Mouse (Mus musculus) kidney, postnatal 36 days (tissue): Measurements from ENCODE around the gene Nucks1.

Experiments
- DNase-seq, 2 experiments: peaks; one replicate each; pipeline ENCODE4 v3.0.0; 2021 to 2022; ENCODE audit warnings: mixed read lengths in 2 of 2

Nucks1 gene

GRCm38 (mm10) chr1:131967336-131967735 is 57.0 kb downstream of the Nucks1 start:
- DNase-seq, result peak; percentile 62 to 64

GRCm38 (mm10) chr1:131968556-131968955 is 58.2 kb downstream of the Nucks1 start:
- peak; percentile 47 to 66 for DNase-seq

DNA sequence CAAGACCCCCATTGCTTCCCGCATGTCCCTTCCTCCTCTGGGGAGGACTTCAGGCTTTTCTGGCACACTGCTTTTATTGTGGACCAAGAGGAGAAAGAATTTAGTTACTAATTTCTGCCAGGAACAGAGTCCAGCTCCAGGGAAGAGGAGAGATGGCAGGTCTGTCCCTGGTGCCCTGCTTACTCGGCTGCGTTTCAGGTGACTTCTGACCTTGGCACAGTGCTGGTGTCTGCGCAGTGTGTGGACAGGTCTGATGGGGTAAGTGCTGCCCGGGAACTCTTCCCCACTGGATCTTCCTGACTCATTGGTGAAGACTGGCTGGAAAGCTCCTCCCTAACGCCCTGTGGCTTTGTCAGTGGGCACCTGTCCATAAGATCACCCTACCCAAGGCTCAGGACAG is 58.6 kb downstream of the Nucks1 start:
- DNase-seq, result peak; percentile 85 to 92

DNA sequence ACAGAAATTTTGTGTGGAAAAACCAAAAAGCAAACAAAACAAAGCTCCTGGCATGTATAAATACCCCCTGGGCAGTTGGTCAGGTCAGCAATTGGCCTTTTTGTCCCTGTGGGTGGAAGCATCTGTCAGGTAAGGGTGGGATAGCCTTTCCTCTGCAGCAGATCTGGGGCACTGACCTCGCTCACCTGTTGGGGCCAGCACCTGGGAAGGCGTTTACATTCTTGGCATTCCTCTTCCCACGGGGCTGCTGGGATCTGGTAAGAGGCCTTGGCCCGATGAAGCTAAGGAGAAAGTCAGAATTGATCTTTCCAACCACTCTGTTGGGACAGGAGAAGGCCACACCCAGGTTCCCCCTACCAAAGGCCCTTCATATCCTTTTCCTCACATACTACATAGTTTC is 59.5 kb downstream of the Nucks1 start:
- peak; percentile 37 to 41 for DNase-seq

- peak; percentile 68 to 79 for DNase-seq
These were observed 60.0 kb downstream of the Nucks1 start for GRCm38 (mm10) chr1:131970322-131970660.

GRCm38 (mm10) chr1:131970661-131971520 is 60.6 kb downstream of the Nucks1 start:
- DNase-seq, result peak in 1 of 2 experiments; percentile 22

DNA sequence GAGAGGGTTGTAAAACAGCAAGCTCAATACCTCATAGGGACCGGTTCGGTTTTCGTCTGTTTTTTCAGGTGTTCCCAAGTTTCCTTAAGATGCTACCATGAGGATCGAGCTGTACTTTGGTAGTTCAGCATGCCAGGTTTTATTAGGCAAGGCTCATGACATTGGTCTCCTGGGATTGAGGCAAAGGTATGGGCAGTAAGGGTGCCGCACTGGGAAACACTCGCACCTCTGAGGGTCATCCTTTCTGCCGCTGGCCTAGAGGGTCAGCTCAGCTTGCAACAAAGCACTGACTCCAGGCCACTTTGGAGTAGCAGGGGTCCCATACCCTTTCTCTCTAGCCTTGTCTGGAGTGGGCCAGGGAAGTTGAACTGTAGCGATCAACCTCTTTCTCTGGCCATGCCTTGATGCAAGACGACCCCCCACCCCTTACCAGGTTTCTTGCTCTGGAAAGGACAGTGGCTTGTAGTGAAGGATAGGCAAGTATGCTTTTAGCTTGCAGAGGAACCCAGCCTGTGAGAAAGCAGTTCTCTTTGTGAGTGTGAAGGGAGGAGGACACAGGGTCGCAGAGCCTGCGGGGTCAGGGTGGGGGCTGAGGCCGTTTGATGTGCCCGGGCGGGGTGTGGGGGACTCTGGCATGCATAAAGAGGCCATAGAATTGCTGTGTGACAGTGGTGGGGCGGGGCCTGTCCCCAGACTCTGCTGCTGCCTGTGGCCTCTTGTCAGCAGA is 61.6 kb downstream of the Nucks1 start:
- no peak for DNase-seq

- peak; percentile 69 to 71 for DNase-seq
These were observed 62.4 kb downstream of the Nucks1 start for GRCm38 (mm10) chr1:131972498-131973334.

DNA sequence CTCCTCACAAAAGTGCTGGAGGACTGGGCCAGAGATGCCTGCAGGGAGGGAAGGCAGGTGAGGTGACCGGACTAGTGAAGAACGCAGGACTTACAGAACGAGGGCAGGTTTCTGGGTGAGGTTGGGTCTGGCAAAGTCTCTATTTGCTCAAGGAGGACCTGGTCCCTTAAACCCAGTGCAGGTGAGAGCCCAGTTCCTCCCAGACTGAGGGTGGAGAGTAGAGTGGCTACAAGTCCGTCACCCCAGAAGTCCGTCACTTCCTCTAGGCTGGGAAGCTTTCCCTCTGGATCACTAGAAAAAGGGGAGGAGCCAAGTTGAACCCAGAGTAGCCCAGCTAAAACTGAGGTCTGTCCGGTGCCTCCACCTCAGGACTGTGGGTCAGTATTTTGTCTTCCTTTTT is 63.7 kb downstream of the Nucks1 start:
- no peak for DNase-seq

DNA sequence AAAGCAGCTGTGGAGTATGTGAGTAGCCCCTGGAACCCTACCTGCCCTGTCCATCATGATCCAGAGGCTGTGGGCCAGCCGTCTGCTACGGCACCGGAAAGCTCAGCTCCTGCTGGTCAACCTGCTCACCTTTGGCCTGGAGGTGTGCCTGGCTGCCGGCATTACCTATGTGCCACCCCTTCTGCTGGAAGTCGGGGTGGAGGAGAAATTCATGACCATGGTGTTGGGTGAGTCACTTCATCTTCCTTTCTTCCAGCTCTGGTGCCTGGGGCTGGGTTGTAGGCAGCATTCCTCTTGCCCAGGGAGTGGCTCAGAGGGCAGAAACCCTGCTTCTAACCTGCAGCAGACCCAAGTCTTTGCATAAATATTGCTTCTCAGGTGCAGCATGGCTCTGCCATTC is 66.6 kb downstream of the Nucks1 start:
- no peak for DNase-seq

DNA sequence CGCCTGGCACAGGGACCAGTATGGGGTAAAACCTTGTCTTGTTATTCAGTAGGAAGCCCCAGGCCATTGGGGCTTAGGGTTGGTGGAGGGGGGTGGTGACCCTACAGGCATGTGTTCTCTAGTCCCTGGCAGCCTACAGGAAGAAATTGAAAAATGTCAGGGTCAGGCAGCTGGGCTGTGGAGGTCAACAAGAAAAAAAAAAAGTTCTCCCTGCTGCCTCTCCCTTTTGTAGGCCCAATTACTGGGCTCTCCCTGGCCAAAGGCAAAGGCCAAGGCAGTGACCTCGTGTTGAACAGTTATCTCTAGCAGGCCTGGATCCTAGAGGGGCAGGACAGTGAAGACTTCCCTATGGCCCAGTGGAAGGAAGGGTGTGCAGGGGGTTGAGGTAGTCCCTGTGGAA is 70.1 kb downstream of the Nucks1 start:
- no peak for DNase-seq

DNA sequence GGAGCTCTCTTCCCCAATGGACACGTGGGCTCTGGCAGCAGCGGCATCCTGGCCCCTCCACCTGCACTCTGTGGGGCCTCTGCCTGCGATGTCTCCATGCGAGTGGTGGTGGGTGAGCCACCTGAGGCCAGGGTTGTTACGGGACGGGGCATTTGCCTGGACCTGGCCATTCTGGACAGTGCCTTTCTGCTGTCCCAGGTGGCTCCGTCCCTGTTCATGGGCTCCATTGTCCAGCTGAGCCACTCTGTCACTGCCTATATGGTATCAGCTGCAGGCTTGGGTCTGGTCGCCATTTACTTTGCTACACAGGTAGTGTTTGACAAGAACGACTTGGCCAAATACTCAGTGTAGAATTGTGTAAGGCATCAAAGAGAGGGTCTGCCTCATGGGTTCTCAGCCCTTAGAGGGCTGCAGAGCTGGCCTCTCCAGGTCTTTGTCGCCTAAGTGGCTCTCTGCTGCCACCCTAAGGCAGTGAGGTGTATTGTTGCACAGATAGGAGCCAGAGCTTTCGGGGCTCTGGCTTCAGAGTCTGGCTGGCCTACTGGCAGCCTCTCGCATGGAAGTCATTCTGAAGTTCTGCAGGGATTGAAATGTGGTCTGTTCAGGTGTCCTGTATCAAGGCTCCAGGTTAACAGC is 71.2 kb downstream of the Nucks1 start:
- DNase-seq, result peak; percentile 66 to 90

DNA sequence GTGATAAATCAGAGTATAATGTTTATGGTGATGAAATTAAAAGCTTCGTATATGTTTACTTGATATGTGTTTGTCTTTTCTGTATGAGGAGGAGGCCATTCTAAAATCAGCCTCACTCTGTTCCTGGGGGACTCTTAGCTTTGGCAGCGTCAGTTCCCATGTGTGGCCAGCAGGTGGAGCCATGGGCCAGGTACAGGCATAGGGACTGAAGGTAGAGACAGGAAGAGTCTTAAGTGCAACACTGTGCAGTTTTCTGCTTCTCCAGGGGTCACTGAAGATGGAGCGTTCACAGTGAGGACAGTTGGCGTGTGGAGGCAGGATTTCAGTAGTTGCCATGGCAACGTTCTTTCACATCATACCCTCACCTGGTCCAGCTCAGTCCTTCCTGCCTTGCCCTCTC is 72.6 kb downstream of the Nucks1 start:
- peak; percentile 78 to 90 for DNase-seq

GRCm38 (mm10) chr1:131983806-131984205 is 73.5 kb downstream of the Nucks1 start:
- DNase-seq, result no peak
